Mouse (Mus musculus) embryonic facial prominence, embryonic 15.5 days (tissue): Measurements from ENCODE around the gene Pitpnc1. TPM values are rescaled to one million over a fixed set of nuclear protein-coding genes. Genes with fewer than 3 reads are reported as not detected.

ENCODE experiments used
- ATAC-seq: fragments of 200-750 bp; cut with Nextera tagmentation; 2 replicates; pipeline ENCODE4 v1.8.0; 2017; ENCODE audit warnings: low read depth, moderate TSS enrichment; ENCODE audit not compliant: insufficient number of reproducible peaks, low FRiP score, low TSS enrichment
- H3K27ac ChIP-seq: fragments of 300-500 bp; sonication (generic); replicated peaks from 2 replicates; pipeline ENCODE4 v1.5.1; 2015; ENCODE audit warnings: mild to moderate bottlenecking, inconsistent platforms
- H3K27me3 ChIP-seq: fragments of 300-500 bp; sonication (generic); 2 replicates; pipeline ENCODE4 v1.6.1; 2015; ENCODE audit warnings: inconsistent platforms
- H3K36me3 ChIP-seq: fragments of 300-500 bp; sonication (generic); 2 replicates; pipeline ENCODE4 v1.6.1; 2015; ENCODE audit warnings: mild to moderate bottlenecking, inconsistent platforms
- H3K4me1 ChIP-seq: fragments of 300-500 bp; sonication (generic); 2 replicates; pipeline ENCODE4 v1.6.1; 2015; ENCODE audit warnings: inconsistent platforms
- H3K4me2 ChIP-seq: fragments of 300-500 bp; sonication (generic); replicated peaks from 2 replicates; pipeline ENCODE4 v1.6.1; 2015; ENCODE audit warnings: mild to moderate bottlenecking, inconsistent platforms
- H3K4me3 ChIP-seq: fragments of 300-500 bp; sonication (generic); replicated peaks from 2 replicates; pipeline ENCODE4 v1.5.1; 2015; ENCODE audit warnings: mild to moderate bottlenecking, inconsistent platforms
- H3K9ac ChIP-seq: fragments of 300-500 bp; sonication (generic); 2 replicates; pipeline ENCODE4 v1.6.1; 2015; ENCODE audit warnings: inconsistent platforms
- H3K9me3 ChIP-seq: fragments of 300-500 bp; sonication (generic); replicated peaks from 2 replicates; pipeline ENCODE4 v1.6.1; 2016; ENCODE audit warnings: inconsistent platforms
- WGBS: fragments of 180-500 bp; shearing (Covaris S2); methylation state at CpG from one replicate; pipeline ENCODE4 v1.1.7; 2015; 5-methylcytosine and 5-hydroxymethylcytosine counted together
- polyA plus RNA-seq: library from polyadenylated mRNA; unstranded; fragments of >200 nt; fragmentation: Nextera tagmentation; extraction: Ambion mirVana; gene quantifications from 2 replicates; pipeline ENCODE4 v1.2.1, GENCODE M21; 2015

Gene Pitpnc1
- polyA plus RNA-seq, 1 experiment from 2014 or later: 22.0 TPM

DNA sequence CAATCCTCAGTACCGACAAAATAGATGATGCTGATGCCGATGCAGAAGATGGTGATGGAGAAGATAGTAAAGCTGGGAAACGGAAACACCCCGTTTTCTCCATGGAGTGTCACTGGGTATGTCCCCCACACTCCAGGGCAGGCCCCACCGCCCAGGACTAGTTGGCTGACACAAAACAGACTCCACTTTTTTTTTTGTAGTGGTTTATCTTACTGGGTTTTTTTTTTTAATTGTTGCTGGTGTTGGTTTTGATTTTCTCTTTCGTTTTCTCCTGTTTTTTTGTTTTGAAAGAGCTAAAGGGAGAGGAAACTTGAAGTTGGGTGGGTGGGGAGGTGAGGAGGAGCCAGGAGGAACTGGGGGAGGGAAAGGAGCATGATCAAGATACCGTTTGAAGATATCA lies 18.4 kb downstream of the Pitpnc1 start:
- H3K27ac ChIP-seq: no peak overlapping the region
- no peaks in the 10 kb centered on the region for H3K36me3 ChIP-seq
- H3K9ac ChIP-seq: no peak overlapping the region
- no peak overlapping the region for H3K4me3 ChIP-seq
- no peaks in the 10 kb centered on the region for H3K9me3 ChIP-seq
- H3K27me3 ChIP-seq: no peaks in the 10 kb centered on the region
- H3K4me1 ChIP-seq: peaks cover 25% of the 10 kb centered on the region
- ATAC-seq: no peak
- 82% methylated on average over 7 of the region's 7 CpGs for WGBS
- H3K4me2 ChIP-seq: no peak overlapping the region

DNA sequence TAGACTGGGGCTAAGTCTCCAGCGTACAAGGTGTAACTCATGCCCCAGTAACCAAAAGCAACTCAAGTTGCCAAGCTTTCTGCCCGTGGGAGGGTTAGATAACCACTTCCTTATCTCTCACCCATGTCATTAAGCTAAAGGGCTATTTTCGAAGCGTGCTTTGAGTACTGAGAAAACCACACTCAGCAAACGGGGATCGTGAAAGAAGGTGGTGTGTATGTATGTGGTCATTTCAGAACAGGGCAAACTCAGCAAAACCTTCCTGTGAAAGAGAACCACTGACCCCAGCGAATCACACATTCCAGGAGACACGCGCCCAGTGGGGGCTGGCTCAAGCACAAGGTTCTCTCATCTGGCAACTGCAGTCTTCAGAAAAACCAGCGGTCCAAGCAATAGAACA lies 19.4 kb downstream of the Pitpnc1 start:
- Histone ChIP-seq H3K9me3 (no peaks in the 10 kb centered on the region), H3K27me3 (no peaks in the 10 kb centered on the region), H3K4me2 (no peak overlapping the region), H3K4me3 (no peak overlapping the region), H3K4me1 (peaks cover 31% of the 10 kb centered on the region), H3K9ac (no peak overlapping the region), H3K36me3 (no peaks in the 10 kb centered on the region), H3K27ac (no peak overlapping the region)
- ATAC-seq: no peak
- WGBS: 76% methylated on average over 10 of the region's 10 CpGs

DNA sequence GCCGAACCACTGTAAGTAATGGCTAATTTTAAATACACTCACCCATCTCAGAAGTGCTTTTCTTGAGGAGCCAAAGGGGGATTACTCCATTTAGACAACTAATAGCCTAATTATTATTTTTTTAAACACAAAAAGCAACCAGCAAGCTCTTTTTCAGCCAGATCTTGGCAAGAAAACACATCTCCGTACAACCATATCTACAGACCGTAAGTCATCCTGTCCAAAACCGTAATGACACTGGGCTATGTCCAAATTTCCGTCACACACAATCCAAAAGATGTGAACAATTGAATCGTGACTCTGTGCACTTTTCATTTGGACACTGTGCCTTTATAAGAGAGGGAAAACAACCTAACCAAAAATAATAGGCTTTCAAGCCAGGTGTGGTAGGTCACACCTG lies 20.4 kb downstream of the Pitpnc1 start:
- Histone ChIP-seq H3K9ac (no peak overlapping the region), H3K4me1 (peaks cover 27% of the 10 kb centered on the region), H3K27me3 (no peaks in the 10 kb centered on the region), H3K27ac (no peak overlapping the region), H3K9me3 (no peaks in the 10 kb centered on the region), H3K4me3 (no peak overlapping the region), H3K36me3 (no peaks in the 10 kb centered on the region), H3K4me2 (no peak overlapping the region)
- WGBS: 75% methylated on average over 6 of the region's 6 CpGs
- no peak for ATAC-seq

DNA sequence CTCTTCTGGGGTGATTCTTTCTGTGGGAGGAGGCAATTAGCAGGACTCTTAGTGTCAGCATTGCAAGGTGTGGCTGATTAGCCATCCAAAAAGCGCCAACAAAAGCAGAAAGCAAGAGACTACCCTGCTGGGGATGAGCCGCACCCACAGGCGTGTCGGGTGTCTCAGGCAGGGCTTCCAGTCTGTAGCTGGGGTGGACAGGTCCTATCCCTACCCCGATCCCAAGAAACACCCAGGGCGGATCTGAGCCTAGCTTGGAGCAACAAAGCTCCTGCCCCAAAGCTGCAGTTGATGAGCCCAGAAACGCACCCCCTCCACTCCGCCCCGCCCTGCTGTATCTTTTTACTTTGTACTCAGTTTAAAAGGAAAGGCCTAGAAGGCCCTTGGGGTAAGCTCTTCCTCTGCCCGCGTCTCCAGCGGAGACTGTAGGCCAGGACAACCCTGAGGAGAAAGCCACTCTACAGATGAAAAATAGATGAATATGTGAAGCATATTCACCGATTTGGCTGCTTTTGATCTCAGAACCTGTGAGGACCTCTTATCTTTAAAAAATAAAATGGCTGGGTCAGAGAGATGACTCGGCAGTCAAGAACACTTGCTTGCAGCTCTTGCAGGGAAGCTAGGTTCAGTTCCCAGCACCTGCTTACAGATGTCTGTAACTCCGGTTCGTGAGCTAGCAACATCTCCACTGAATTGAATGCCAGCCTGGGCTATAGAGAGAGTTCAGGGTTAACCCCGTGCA lies 21.2 kb downstream of the Pitpnc1 start:
- 63% methylated on average over 17 of the region's 17 CpGs for WGBS
- peaks cover 26% of the 10 kb centered on the region for H3K4me1 ChIP-seq
- no peaks in the 10 kb centered on the region for H3K36me3 ChIP-seq
- no peak overlapping the region for H3K4me3 ChIP-seq
- ATAC-seq: no peak
- H3K27me3 ChIP-seq: no peaks in the 10 kb centered on the region
- no peaks in the 10 kb centered on the region for H3K9me3 ChIP-seq
- no peak overlapping the region for H3K27ac ChIP-seq
- H3K9ac ChIP-seq: no peak overlapping the region
- H3K4me2 ChIP-seq: no peak overlapping the region

DNA sequence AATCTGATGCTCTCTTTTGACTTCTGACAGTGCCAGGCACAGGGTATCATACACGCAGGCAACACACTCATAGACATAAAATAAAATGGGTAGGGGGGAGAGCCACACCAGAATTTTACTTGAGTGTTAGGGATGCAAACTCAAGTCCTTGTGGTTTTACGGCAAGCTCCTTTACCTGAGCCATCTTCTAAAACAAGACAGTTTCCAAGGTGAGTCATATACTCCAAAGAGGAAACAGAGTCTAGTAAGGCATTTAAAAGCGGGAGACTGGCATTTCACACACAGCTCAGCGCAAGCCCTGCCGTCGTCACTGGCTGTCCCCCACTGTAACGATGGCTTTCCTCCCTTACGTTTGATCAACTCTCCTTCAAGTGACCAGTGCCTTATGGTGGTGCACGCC lies 22.6 kb downstream of the Pitpnc1 start:
- 86% methylated on average over 9 of the region's 9 CpGs for WGBS
- Histone ChIP-seq H3K27me3 (no peaks in the 10 kb centered on the region), H3K9ac (no peak overlapping the region), H3K4me1 (peaks cover 26% of the 10 kb centered on the region), H3K27ac (no peak overlapping the region), H3K36me3 (no peaks in the 10 kb centered on the region), H3K4me2 (no peak overlapping the region), H3K9me3 (no peaks in the 10 kb centered on the region), H3K4me3 (no peak overlapping the region)
- no peak for ATAC-seq

DNA sequence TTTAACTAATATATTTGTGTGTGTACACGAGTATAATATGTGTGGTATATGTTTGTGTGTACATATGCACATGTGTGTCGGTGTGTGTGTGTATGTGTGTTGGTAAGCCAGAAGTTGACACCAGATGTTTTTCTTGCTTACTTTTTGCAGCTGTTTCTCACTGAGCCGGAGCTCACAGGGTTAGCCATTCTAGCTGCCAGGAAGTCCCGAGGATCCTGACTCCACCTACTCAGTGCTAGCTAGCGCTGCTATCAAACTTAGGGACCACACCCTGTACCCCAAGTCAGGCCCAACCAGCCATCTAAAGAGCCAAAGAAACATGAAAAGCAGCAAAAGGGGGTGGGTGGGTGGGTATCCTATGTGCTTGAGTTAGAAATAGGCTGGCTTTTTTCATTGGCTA lies 23.1 kb downstream of the Pitpnc1 start:
- Histone ChIP-seq H3K4me2 (no peak overlapping the region), H3K27ac (no peak overlapping the region), H3K4me3 (no peak overlapping the region), H3K4me1 (peaks cover 26% of the 10 kb centered on the region), H3K9me3 (no peaks in the 10 kb centered on the region), H3K9ac (no peak overlapping the region), H3K27me3 (no peaks in the 10 kb centered on the region), H3K36me3 (no peaks in the 10 kb centered on the region)
- ATAC-seq: no peak
- WGBS: 37% methylated on average over 5 of the region's 5 CpGs

DNA sequence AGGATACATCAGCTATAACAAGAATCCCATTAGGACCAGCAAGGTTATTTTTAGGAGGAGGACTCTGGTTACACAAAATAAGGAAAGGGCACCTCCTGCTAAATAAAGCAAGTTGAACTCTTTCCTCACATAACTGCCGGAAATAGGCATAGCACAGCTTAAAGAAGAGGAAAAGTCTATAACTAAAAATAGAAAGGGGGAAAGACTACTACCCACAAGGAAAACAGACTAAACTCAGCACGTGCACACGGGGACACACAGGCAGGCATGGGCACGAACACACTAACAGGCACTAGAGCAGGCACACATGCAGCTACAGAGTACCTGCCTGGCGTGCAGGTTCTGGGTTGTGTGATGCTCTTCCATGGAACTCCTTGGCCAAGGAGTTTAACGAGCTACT lies 23.8 kb downstream of the Pitpnc1 start:
- peaks cover 26% of the 10 kb centered on the region for H3K4me1 ChIP-seq
- no peaks in the 10 kb centered on the region for H3K9me3 ChIP-seq
- ATAC-seq: no peak
- H3K27ac ChIP-seq: no peak overlapping the region
- H3K27me3 ChIP-seq: no peaks in the 10 kb centered on the region
- H3K36me3 ChIP-seq: no peaks in the 10 kb centered on the region
- 58% methylated on average over 6 of the region's 6 CpGs for WGBS
- no peak overlapping the region for H3K4me3 ChIP-seq
- H3K9ac ChIP-seq: no peak overlapping the region
- H3K4me2 ChIP-seq: no peak overlapping the region

DNA sequence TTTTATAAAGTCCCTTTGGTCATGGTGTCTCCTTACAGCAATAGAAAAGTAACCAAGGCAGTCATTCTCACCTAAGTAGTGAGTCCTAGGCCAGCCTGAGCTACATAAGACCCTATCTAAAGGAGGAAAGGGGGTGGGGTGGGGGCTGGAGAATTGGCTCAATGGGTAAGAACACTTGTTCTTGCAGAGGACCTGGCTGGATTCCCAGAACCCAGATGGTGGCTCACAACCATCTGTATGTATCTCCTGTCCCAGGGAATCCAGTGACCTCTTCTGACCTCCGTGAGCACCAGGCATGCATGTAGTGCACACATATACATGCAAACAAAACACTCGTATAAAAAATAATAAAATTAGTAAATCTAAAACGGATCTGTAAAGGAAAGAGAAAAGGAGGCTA lies 24.8 kb downstream of the Pitpnc1 start:
- H3K4me2 ChIP-seq: no peak overlapping the region
- no peaks in the 10 kb centered on the region for H3K27me3 ChIP-seq
- no peak overlapping the region for H3K4me3 ChIP-seq
- H3K9me3 ChIP-seq: no peaks in the 10 kb centered on the region
- no peak overlapping the region for H3K27ac ChIP-seq
- ATAC-seq: no peak
- H3K4me1 ChIP-seq: peaks cover 23% of the 10 kb centered on the region
- H3K9ac ChIP-seq: no peak overlapping the region
- no peaks in the 10 kb centered on the region for H3K36me3 ChIP-seq
- 89% methylated on average over 3 of the region's 3 CpGs for WGBS

DNA sequence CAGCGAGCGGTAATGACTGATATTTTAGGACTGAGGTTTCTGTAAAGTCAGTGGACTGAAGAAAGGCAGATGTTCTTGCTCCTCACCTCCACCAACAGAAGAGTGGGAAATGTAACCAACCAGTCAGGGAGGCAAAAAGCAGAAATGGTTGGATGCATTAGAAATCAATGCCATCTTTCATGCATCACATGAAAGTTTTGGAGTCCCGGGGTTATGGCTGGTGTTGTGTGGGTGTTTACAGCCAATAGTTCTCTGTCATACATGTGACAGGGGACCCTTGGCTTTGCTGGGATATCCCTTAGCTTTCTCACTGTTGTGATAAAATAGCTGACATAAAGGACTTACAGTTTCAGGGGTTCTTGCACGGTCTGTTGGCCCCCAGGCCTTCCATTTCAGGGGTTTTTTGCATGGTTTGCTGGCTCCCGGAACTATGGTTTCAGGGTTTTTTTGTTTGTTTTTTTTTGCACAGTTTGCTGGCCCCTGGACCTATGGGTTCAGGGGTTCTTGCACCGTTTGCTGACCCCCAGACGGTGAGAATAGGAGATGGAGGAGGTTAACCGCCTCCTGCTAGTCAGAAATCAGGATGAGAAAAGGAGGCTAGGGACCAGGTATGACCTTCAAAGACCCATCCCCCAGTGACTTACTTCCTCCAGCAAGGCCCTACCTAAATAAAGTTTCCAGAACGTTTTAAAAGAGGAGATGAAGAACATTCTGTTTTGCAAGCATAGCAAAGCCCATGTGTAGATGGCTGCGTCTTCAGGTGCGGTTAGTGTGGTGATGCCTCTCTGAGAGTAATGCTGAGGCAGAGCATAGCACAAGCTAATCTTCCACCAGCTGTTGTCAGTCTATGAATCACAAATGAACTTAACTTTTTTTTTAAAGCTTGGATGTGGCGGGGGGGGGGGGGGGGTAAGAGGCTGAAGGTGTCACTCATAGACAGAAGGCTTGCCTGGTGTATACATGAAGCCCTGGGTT lies 27.1 kb downstream of the Pitpnc1 start:
- Histone ChIP-seq H3K9me3 (no peaks in the 10 kb centered on the region), H3K9ac (no peak overlapping the region)

DNA sequence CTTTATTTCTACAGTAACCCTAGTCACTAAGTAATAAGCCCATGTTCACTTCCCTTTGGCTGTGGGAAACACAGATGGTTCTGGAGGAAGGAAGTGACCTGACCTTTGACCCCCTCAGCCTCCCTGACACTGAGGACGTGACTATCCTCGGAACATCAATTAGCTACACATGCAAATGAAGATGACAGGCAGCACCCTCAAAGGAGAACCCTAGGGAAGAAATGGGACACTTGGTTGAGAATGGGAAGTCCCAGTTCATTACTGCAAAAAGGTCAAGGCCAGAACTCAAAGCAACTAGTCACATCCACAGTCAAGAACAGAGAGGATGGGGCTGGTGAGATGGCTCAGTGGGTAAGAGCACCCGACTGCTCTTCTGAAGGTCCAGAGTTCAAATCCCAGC lies 29.4 kb downstream of the Pitpnc1 start:
- Histone ChIP-seq H3K4me3 (no peak overlapping the region), H3K27me3 (no peaks in the 10 kb centered on the region), H3K4me1 (peaks cover 17% of the 10 kb centered on the region), H3K9me3 (no peaks in the 10 kb centered on the region), H3K27ac (no peak overlapping the region), H3K36me3 (no peaks in the 10 kb centered on the region), H3K9ac (no peak overlapping the region), H3K4me2 (no peak overlapping the region)
- ATAC-seq: no peak
- WGBS: 47% methylated on average over 3 of the region's 3 CpGs

More for the DNA sequence above, 27.1 kb downstream of the Pitpnc1 start:
- 79% methylated on average over 12 of the region's 12 CpGs for WGBS
- Histone ChIP-seq H3K4me3 (no peak overlapping the region), H3K4me1 (peaks cover 16% of the 10 kb centered on the region; the same call in 1 of the 2 replicates), H3K36me3 (no peaks in the 10 kb centered on the region), H3K27me3 (no peaks in the 10 kb centered on the region), H3K4me2 (no peak overlapping the region), H3K27ac (no peak overlapping the region)
- ATAC-seq: no peak

DNA sequence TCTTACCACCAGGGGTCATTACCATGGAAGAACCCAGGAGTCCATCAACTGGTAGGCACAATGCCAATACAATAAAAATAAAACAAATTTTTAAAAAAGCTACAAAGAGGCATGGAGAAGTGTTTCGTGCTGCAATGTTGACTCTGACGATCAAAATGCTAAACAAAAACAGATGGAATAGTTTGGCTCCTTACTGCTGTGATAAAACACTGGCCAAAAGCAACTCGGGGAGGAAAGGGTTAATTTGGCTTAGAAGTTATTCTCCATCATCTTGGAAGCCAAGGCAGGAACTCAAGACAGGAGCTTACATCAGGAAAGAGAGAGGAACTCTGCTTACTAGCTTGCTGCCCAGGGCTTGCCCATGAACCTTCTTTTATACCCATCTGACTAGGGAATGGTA lies 32.4 kb downstream of the Pitpnc1 start:
- Histone ChIP-seq H3K27ac (peak overlapping the region; percentile 5; the same call in 1 of the 2 replicates), H3K4me2 (no peak overlapping the region), H3K36me3 (no peaks in the 10 kb centered on the region), H3K4me1 (peaks cover 20% of the 10 kb centered on the region), H3K4me3 (no peak overlapping the region), H3K27me3 (no peaks in the 10 kb centered on the region), H3K9me3 (no peaks in the 10 kb centered on the region), H3K9ac (no peak overlapping the region)
- WGBS: 29% methylated on average over 3 of the region's 3 CpGs
- ATAC-seq: no peak
